Mouse (Mus musculus) lung, postnatal 10 days (tissue): ENCODE data around the gene Plch1.

ENCODE experiments used
- DNase-seq: peaks from one replicate; pipeline ENCODE4 v3.0.0; 2021

Gene Plch1

GRCm38 (mm10) chr3:63668779-63669178 is 230.5 kb downstream of the Plch1 start:
- no peak for DNase-seq

GRCm38 (mm10) chr3:63665307-63665706 is 234.0 kb downstream of the Plch1 start:
- no peak for DNase-seq

- DNase-seq, result no peak
Observed at GRCm38 (mm10) chr3:63664575-63665243, 234.6 kb downstream of the Plch1 start.
